Mouse (Mus musculus) heart, adult 2 months (tissue): Measurements from ENCODE around the gene Aebp2. TPM values are rescaled to one million over a fixed set of nuclear protein-coding genes. Genes with fewer than 3 reads are reported as not detected.

Experiments used
- DNase-seq, 2 experiments: peaks; one replicate each; pipeline ENCODE4 v3.0.0; 2021
- H3K27ac ChIP-seq: fragments of 200-600 bp; 2 replicates; pipeline ENCODE4 v1.8.1; 2022
- H3K27me3 ChIP-seq: fragments of 200-500 bp; 2 replicates; pipeline ENCODE4 v1.6.1; 2012; ENCODE audit warnings: mild to moderate bottlenecking, low read length, inconsistent platforms, mixed read lengths; ENCODE audit not compliant: control insufficient read depth, insufficient read depth
- H3K36me3 ChIP-seq: fragments of 200-500 bp; 2 replicates; pipeline ENCODE4 v1.6.1; 2012; ENCODE audit warnings: low read length, inconsistent platforms; ENCODE audit not compliant: control insufficient read depth, insufficient read depth
- H3K4me1 ChIP-seq: fragments of 200-500 bp; 2 replicates; pipeline ENCODE4 v1.6.1; 2011; ENCODE audit warnings: low read length; ENCODE audit not compliant: control insufficient read depth, insufficient read depth
- H3K4me3 ChIP-seq: fragments of 200-600 bp; 2 replicates; pipeline ENCODE4 v1.8.1; 2022
- H3K79me2 ChIP-seq: fragments of 200-500 bp; replicated peaks from 2 replicates; pipeline ENCODE4 v1.6.1; 2012; ENCODE audit warnings: mild to moderate bottlenecking, inconsistent platforms, low read length, moderate library complexity, mixed read lengths; ENCODE audit not compliant: control insufficient read depth, insufficient read depth
- H3K9ac ChIP-seq: fragments of 200-500 bp; 2 replicates; pipeline ENCODE4 v1.6.1; 2012; ENCODE audit warnings: low read depth, mild to moderate bottlenecking, control low read depth, inconsistent platforms, low read length, mixed read lengths
- CTCF ChIP-seq: fragments of 200-600 bp; IDR thresholded peaks from 2 replicates; pipeline ENCODE4 v1.8.1; 2022; ENCODE audit warnings: antibody characterized with exemption, mild to moderate bottlenecking, moderate library complexity
- EP300 ChIP-seq: fragments of 200-500 bp; IDR thresholded peaks from 2 replicates; pipeline ENCODE4 v1.6.1; 2011; ENCODE audit warnings: low read depth, low read length, control low read depth; ENCODE audit not compliant: insufficient read depth
- POLR2A ChIP-seq: fragments of 200-500 bp; IDR thresholded peaks from 2 replicates; pipeline ENCODE4 v1.6.1; 2011; ENCODE audit warnings: mild to moderate bottlenecking, low read depth, low read length, control low read depth; ENCODE audit not compliant: insufficient read depth
- WGBS: fragments of 180-500 bp; shearing (Covaris S2); methylation state at CpG from one replicate; pipeline ENCODE4 v1.1.7; 2018; 5-methylcytosine and 5-hydroxymethylcytosine counted together
- intact Hi-C: fragments of 180-260 bp; cut with DNase I; formaldehyde crosslinking; loops from one replicate; pipeline ENCODE4 v1.15.1; 2025
- polyA plus RNA-seq: library from polyadenylated mRNA; depleted of rRNA; stranded (reverse); fragments of >200 nt; gene quantifications from 2 replicates; pipeline ENCODE4 v1.2.3, GENCODE M21; 2012
- total RNA-seq, 2 experiments: library from RNA; stranded (reverse); gene quantifications; 2 replicates each; pipeline ENCODE4 v1.2.3; 2021

Aebp2 gene
- total and polyA plus RNA-seq, 3 experiments = 15.0 to 37.5 (median 35.3) TPM

- DNase-seq = no peak
- 89% methylated on average over 11 of the region's 11 CpGs for WGBS
- Histone ChIP-seq H3K9ac (no peak overlapping the region), H3K36me3 (no peaks in the 10 kb centered on the region), H3K4me1 (no peaks in the 10 kb centered on the region), H3K4me3 (no peak overlapping the region), H3K27ac (no peak overlapping the region), H3K27me3 (no peaks in the 10 kb centered on the region; the same call in 1 of the 2 replicates), H3K79me2 (no peaks in the 10 kb centered on the region)
- intact Hi-C loops = no loop called here
- TF ChIP-seq EP300 (no peak), POLR2A (no peak), CTCF (no peak)
These were observed 61.9 kb downstream of the Aebp2 start for GRCm38 (mm10) chr6:140684403-140684802.

GRCm38 (mm10) chr6:140689617-140690404 is 67.3 kb downstream of the Aebp2 start:
- 65% methylated on average over 16 of the region's 16 CpGs for WGBS
- Histone ChIP-seq H3K27me3 (no peaks in the 10 kb centered on the region), H3K9ac (no peak overlapping the region), H3K36me3 (no peaks in the 10 kb centered on the region), H3K79me2 (no peaks in the 10 kb centered on the region), H3K4me3 (no peak overlapping the region), H3K4me1 (0 out of 2 replicates have a peak, but pooled peaks cover 2% of the 10 kb centered on the region), H3K27ac (no peak overlapping the region)
- intact Hi-C loops = no loop called here
- TF ChIP-seq POLR2A = no peak
- TF ChIP-seq CTCF = no peak
- TF ChIP-seq EP300 = no peak
- no peak for DNase-seq

- TF ChIP-seq CTCF (no peak), EP300 (no peak), POLR2A (no peak)
- intact Hi-C loops = no loop called here
- H3K27me3 ChIP-seq = no peaks in the 10 kb centered on the region
- no peak for DNase-seq
- no peak overlapping the region for H3K9ac ChIP-seq
- no peak overlapping the region for H3K4me3 ChIP-seq
- H3K27ac ChIP-seq = no peak overlapping the region
- no peaks in the 10 kb centered on the region for H3K79me2 ChIP-seq
- no peaks in the 10 kb centered on the region for H3K36me3 ChIP-seq
- 74% methylated on average over 6 of the region's 6 CpGs for WGBS
- 0 out of 2 replicates have a peak, but pooled peaks cover 2% of the 10 kb centered on the region for H3K4me1 ChIP-seq
These were observed 69.7 kb downstream of the Aebp2 start for GRCm38 (mm10) chr6:140692160-140692559.

- H3K27me3 ChIP-seq = no peaks in the 10 kb centered on the region
- intact Hi-C loops = no loop called here
- no peaks in the 10 kb centered on the region for H3K36me3 ChIP-seq
- H3K4me1 ChIP-seq = no peaks in the 10 kb centered on the region
- H3K79me2 ChIP-seq = no peaks in the 10 kb centered on the region
- TF ChIP-seq CTCF = no peak
- TF ChIP-seq EP300 = no peak
- TF ChIP-seq POLR2A = no peak
- DNase-seq = no peak
- H3K4me3 ChIP-seq = no peak overlapping the region
- H3K27ac ChIP-seq = no peak overlapping the region
- H3K9ac ChIP-seq = no peak overlapping the region
- WGBS = 65% methylated on average over 12 of the region's 12 CpGs
These were observed 73.9 kb downstream of the Aebp2 start for GRCm38 (mm10) chr6:140696192-140696879.

GRCm38 (mm10) chr6:140697994-140698393 is 75.5 kb downstream of the Aebp2 start:
- Histone ChIP-seq H3K4me3 (no peak overlapping the region), H3K27me3 (no peaks in the 10 kb centered on the region), H3K4me1 (no peaks in the 10 kb centered on the region), H3K79me2 (no peaks in the 10 kb centered on the region), H3K36me3 (no peaks in the 10 kb centered on the region), H3K9ac (no peak overlapping the region), H3K27ac (no peak overlapping the region)
- no peak for TF ChIP-seq POLR2A
- no peak for TF ChIP-seq CTCF
- TF ChIP-seq EP300 = no peak
- intact Hi-C loops = no loop called here
- DNase-seq = no peak
- 89% methylated on average over 11 of the region's 11 CpGs for WGBS

GRCm38 (mm10) chr6:140698596-140698995 is 76.1 kb downstream of the Aebp2 start:
- Histone ChIP-seq H3K4me1 (no peaks in the 10 kb centered on the region), H3K9ac (no peak overlapping the region), H3K79me2 (no peaks in the 10 kb centered on the region), H3K36me3 (no peaks in the 10 kb centered on the region), H3K27ac (no peak overlapping the region), H3K4me3 (no peak overlapping the region), H3K27me3 (no peaks in the 10 kb centered on the region)
- DNase-seq = no peak
- WGBS = 97% methylated on average over 1 of the region's 1 CpGs
- TF ChIP-seq POLR2A = no peak
- intact Hi-C loops = no loop called here
